Mouse (Mus musculus): Measurements from ENCODE around the gene Actl6b.

GRCm38 (mm10) chr5:137570181-137570580, 16.9 kb downstream of the Actl6b start:
- TF ChIP-seq EP300 (IDR thresholded peaks at IDR 0.05; ENCODE audit: low read depth): no peak
- TF ChIP-seq CTCF (IDR thresholded peaks at IDR 0.05; ENCODE audit: low read depth): no peak

Data from liver, embryonic 14.5 days (tissue).